Mouse (Mus musculus): Measurements from ENCODE around the gene Vmn1r129. TPM values are rescaled to one million over a fixed set of nuclear protein-coding genes. Genes with fewer than 3 reads are reported as not detected.
"Not testable (repeated sequence)": the region's sequence is repeated elsewhere in the genome, so short reads cannot be mapped to it uniquely, and the experiment has no call there.

The Vmn1r129 gene
- total RNA-seq (2021): not detected
- long read RNA-seq, experiment 1: 0 reads
- long read RNA-seq, experiment 2: 0 reads

GRCm38 (mm10) chr7:21361191-21361590 lies at the start of gene Vmn1r129:
Gene Vmn1r129 (minus strand): TSS chr7:21361291.
- DNase-seq: not testable (repeated sequence)

GRCm38 (mm10) chr7:21349073-21349472 lies 12.0 kb downstream of the Vmn1r129 start, which contains the start of gene Vmn1r128:
Gene Vmn1r128 (plus strand): TSS chr7:21349373.
- not testable (repeated sequence) for DNase-seq

- not testable (repeated sequence) for DNase-seq
Observed at GRCm38 (mm10) chr7:21319761-21320160, 41.3 kb downstream of the Vmn1r129 start, which contains the start of gene Vmn1r127. Gene Vmn1r127 (minus strand): TSS chr7:21319861.

Other genes with a start within 250 kb of the Vmn1r129 start
- gene Vmn1r122, start 227.2 kb downstream of the Vmn1r129 start, total RNA-seq (2021): not detected
- gene Vmn1r123, start 199.1 kb downstream of the Vmn1r129 start, total RNA-seq (2021): not detected
- gene Gm5157, start 170.9 kb downstream of the Vmn1r129 start, total RNA-seq (2021): not detected
- gene Vmn1r124, start 100.7 kb downstream of the Vmn1r129 start, total RNA-seq (2021): not detected
- not detected for gene Vmn1r125, start 89.1 kb downstream of the Vmn1r129 start, total RNA-seq (2021)
- gene Vmn1r126, start 59.8 kb downstream of the Vmn1r129 start, total RNA-seq (2021): not detected
- not detected for gene Vmn1r127, start 41.4 kb downstream of the Vmn1r129 start, total RNA-seq (2021)
- not detected for gene Vmn1r128, start 11.9 kb downstream of the Vmn1r129 start, total RNA-seq (2021)
- gene Gm6882, start 71.5 kb upstream of the Vmn1r129 start, total RNA-seq (2021): not detected
- not detected for gene Vmn1r130, start 150.5 kb upstream of the Vmn1r129 start, total RNA-seq (2021)
- not detected for gene Vmn1r131, start 184.8 kb upstream of the Vmn1r129 start, total RNA-seq (2021)

All from adrenal gland, postnatal 10 days (tissue).